Mouse (Mus musculus): ENCODE results near the gene 4921504E06Rik. TPM values are rescaled to one million over a fixed set of nuclear protein-coding genes. Genes with fewer than 3 reads are reported as not detected.

The 4921504E06Rik gene
- polyA plus RNA-seq, 1 experiment = not detected

DNA sequence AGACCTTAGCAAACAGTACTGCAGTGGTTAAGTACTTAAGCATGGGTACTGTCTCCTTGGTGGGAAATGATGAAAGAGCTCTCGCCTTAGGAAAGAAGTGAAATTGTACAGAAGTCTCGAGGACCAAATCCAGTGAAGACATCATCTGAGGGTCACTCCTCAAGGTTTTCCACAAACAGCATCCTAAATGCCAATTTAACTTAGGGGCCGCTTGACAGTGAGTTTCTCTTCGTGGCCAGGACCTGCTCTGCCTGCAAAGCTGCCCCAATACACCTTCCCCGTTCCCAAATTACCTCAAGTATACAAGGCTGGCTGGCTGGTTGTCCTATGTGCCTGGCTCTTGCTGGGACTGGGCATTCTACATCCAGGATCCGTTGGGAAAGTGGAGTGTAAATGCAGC is 137.6 kb downstream of the 4921504E06Rik start:
- Histone ChIP-seq H3K9me3 (ENCODE audit: control insufficient read depth, low read length) (no peaks in the 10 kb centered on the region), H3K36me3 (ENCODE audit: control insufficient read depth) (no peaks in the 10 kb centered on the region), H3K4me1 (ENCODE audit: control insufficient read depth) (0 out of 2 replicates have a peak, but pooled peaks cover 4% of the 10 kb centered on the region), H3K27me3 (ENCODE audit: control insufficient read depth) (no peaks in the 10 kb centered on the region), H3K4me3 (replicated peaks) (no peak overlapping the region)
- no peak for TF ChIP-seq TAL1 (IDR thresholded peaks at IDR 0.05; ENCODE audit: low read length)
- no peak for TF ChIP-seq GATA1 (IDR thresholded peaks at IDR 0.05; ENCODE audit: low read length)

DNA sequence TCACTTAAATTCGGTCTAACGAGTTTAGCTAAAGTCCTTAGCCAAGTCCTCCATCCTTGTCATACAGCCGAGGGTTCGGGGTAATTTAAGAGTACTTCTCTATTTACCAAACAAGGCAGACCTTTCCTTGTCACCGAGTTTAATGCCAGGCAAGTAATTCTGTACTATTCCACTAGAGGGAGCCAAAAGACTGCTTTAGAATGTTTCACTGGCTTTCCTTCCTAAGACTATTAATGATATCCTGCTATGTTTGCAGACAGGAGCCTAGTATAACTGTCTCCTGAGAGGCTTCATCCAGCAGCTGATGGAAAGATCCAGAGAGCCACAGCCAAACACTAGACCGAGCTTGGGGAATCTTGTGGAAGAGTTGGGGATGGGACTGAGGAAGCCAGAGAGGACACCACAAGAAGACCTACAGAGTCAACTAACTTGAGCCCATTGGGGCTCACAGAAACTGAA is 138.6 kb downstream of the 4921504E06Rik start:
- H3K4me1 ChIP-seq (ENCODE audit: control insufficient read depth) = 0 out of 2 replicates have a peak, but pooled peaks cover 4% of the 10 kb centered on the region
- no peaks in the 10 kb centered on the region for H3K36me3 ChIP-seq (ENCODE audit: control insufficient read depth)
- TF ChIP-seq GATA1 (IDR thresholded peaks at IDR 0.05; ENCODE audit: low read length) = no peak
- no peak for TF ChIP-seq TAL1 (IDR thresholded peaks at IDR 0.05; ENCODE audit: low read length)
- H3K9me3 ChIP-seq (ENCODE audit: control insufficient read depth, low read length) = no peaks in the 10 kb centered on the region
- H3K4me3 ChIP-seq (replicated peaks) = no peak overlapping the region
- no peaks in the 10 kb centered on the region for H3K27me3 ChIP-seq (ENCODE audit: control insufficient read depth)

DNA sequence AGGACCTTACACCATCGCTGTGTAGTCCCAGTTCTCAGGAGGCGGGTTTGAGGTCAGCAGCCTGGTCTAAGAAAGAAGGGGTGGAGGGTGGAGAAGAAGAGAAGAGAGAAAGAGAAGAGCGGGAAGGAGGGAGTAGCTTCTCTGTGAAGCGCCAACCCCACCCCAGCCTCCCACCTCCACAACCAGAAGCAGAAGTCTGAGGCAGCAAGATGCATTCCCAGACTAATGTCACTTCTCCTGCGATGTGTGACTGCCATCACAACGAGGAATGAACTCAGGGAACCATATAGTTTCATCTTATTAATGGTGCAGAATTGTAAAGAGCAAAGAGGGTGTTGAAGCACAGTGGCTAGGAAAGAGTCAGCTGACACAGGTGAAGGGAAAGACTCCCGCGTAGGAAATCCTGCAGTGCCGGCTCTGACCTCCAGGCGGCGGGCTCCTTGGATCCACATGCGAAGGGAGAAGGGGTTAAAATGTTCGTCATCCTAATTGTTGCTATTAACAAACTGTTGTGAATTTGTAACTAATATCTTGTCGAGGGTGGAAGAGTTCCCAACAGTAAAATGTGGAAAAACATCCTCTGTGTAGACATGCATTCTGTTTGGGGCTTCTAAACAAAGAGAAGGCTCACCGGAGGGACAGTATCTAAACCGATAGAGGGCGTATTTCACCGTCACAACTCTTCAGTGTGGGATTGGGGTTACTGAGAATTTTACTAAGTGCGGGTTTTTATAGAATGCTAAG is 139.3 kb downstream of the 4921504E06Rik start:
- TF ChIP-seq TAL1 (IDR thresholded peaks at IDR 0.05; ENCODE audit: low read length) (no peak), GATA1 (IDR thresholded peaks at IDR 0.05; ENCODE audit: low read length) (no peak)
- no peaks in the 10 kb centered on the region for H3K9me3 ChIP-seq (ENCODE audit: control insufficient read depth, low read length)
- H3K36me3 ChIP-seq (ENCODE audit: control insufficient read depth) = no peaks in the 10 kb centered on the region
- peak overlapping the region; percentile 12 for H3K4me3 ChIP-seq (replicated peaks)
- H3K27me3 ChIP-seq (ENCODE audit: control insufficient read depth) = no peaks in the 10 kb centered on the region
- H3K4me1 ChIP-seq (ENCODE audit: control insufficient read depth) = 0 out of 2 replicates have a peak, but pooled peaks cover 4% of the 10 kb centered on the region

Other genes starting within 250 kb of the 4921504E06Rik start
- 0.16 and 1.1 TPM in 2 replicates for gene Msrb2, start 182.5 kb downstream of the 4921504E06Rik start, polyA plus RNA-seq (2012)
- not detected in 2 replicates for gene Ptf1a, start 108.3 kb downstream of the 4921504E06Rik start, polyA plus RNA-seq (2012)
- gene Otud1, start 103.8 kb upstream of the 4921504E06Rik start, polyA plus RNA-seq (2012) = 1.0 and 1.1 TPM in 2 replicates